Mouse (Mus musculus) kidney, adult 9 months (tissue): ENCODE data around the gene 1700001O22Rik.

Experiments
- DNase-seq: peaks from one replicate; pipeline ENCODE4 v3.0.0; 2022

1700001O22Rik gene

DNA sequence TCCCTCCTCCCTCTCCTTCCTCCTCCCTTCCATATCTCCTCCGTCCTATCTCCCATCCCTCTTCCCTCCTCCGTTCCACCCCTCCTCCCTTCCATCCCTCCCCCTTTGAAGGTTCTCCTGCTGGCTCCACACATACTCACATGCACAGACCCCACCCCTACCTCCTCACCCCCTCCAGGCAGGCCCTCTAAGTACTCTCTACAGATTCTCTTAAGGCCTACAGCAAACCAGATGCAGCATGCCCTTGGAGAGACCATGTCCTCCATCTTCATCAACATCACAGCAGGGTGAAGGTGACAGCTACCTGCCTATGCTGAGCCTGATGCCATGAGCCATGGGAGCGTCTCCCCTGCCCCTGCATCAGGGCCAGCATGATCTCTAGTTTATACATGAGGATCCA lies 26.2 kb downstream of the 1700001O22Rik start:
- no peak for DNase-seq

DNA sequence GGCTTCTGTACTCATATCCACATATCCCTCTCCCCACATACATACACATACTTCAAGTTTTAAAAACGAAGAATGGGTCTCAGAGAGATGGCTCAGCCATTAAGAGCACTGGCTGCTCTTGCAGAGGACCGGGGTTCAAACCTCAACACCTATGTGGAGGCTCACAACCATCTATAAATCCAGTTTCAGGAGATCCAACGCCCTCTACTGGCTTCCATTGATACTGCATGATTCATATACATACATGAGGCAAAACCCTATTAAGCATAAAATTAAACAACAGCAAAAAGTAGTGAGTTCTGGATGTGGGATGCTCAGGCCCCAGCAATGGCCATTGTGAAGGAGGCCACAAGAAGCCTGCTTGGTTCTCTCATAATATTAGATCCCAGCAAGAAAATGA lies 27.5 kb downstream of the 1700001O22Rik start:
- DNase-seq, result no peak

DNA sequence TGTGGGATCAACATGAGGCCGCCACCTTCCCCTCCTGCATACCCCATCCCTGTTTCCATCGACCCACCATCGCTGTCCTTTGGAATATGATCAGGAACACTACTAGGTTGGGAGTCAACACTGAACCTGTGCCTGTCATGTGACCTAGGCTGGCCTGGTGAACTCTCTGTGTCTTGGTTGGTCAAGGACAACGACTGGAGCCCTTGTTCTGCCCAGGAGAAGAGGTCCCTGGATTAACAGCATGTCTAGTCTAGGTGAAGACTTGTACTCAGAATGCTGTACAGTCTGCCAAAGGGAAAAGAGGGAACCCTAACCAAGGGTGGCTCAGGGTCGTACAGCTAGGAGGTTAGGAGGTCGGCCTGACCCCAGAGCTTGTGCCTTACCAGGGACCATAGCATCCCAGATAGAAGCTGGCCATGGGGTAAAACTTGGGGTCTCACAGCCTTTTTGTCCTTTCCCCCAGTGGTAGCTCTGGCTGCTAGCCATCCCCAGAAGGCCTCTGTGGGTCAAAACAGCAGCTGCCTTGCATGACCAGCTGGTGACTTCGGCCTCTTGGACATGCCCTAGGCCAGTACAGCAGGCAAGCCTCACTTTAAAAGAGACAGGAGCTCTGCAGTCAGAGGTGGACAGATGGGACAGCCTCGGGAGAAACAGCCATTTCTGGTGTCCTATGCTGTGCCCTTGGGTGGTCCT lies 30.0 kb downstream of the 1700001O22Rik start:
- peak; percentile 49 for DNase-seq

DNA sequence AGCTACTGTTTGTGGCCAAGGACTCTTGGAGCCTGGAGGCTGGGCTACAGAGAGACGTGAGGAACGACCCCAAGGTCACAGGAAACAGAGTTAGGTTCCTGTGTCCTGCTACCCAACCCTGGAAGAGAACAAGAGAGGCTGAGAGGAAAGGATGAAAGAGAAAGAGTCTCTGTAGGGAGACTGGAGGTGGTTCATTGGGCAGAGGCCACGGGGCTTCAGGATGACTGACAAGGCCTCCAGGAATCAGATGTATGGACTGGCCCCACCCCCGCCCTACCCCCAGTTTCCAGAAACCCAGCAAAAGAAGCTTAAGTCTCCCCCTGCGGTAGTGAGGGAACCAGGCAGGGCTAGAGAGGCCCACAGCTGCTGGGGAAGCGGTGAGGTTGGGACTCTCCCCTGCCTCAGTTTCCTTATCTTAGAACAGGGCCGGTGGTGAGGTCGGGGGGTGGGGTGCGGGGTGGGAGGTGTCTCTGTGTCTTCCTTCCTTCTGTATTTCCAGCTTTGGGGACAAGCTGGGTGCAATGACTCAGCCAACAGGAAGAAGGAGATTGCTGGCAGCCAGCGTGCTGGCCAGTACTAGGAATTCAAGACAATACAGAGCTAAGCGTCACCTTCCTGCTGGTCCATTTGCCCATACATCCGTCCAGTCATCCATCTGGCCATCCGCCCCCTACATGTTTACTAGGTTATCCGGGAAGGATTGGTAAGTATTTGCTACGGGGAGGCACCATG lies 30.7 kb downstream of the 1700001O22Rik start:
- peak; percentile 71 for DNase-seq

DNA sequence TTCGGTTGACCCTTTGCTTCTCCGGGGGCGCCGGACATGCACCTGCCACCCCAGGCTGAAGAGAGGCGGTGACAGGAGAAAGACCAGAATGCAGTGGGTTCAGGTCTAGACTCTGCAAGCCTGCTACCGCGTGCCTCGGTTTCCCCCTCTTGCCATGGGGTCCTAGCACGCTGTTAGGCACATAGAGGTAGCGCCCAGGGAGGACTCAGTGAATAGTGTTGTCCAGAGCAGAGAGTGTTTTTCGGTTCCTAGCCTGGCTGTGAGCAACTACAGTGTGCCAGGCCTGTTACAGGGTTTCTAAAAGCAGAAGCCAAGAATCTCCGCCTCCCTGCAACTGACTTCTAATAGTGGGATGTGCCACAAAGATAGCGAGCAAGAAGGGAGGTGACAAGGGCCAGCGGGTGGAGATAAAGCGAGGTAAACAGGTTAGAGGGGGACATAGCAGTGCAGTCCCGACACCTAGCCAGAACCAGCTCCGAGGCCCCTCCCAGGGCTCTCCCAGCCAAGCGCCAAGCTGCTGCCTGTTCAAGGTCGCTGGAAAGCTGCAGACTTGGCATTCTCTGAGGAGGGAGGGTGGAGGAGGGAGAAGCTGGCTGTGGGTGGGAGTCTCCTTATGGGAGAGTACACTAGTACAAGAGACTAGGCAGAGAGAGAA lies 31.5 kb downstream of the 1700001O22Rik start:
- peak; percentile 92 for DNase-seq

DNA sequence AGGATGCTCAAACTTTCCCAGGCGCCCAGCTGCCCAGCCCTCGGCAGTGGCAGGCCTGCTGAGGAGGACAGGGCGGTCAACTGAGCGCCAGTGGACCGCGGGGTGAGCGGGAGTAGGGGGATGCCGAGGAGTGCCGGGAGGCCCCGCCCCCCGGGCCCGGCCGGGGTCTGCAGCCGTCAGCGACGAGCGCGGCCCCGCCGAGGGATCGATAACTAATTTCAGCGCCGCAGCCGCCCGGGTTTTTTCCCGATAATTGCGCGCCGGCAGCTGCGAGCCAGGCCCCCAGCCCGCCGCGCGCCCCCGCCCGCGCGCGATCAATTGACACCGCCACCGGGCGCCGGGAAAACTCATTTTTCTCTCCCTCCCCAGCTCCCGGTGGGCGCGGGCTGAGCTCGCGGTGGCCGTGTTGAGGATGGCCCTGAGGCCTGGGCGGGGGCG lies 32.1 kb downstream of the 1700001O22Rik start:
- DNase-seq, result no peak

DNA sequence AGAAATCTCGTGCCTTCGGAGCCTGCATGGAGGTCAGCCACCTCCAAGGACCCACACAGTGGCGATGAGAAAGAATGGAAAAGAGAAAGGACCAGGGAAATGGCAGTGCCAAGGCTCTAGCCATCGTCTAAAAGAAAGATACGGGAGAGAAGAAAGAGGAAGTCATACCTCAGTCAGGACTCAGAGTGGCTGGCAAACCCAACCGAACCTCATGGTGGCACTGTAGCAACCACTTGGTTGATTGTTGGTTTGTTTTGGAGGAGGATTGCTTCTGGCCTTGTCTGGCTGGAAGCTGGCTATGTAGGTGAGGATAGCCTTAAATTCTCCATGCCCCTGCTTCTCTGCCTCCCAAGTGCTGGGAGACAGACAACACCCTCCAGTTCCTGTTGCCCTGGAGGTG lies 34.3 kb downstream of the 1700001O22Rik start:
- no peak for DNase-seq

DNA sequence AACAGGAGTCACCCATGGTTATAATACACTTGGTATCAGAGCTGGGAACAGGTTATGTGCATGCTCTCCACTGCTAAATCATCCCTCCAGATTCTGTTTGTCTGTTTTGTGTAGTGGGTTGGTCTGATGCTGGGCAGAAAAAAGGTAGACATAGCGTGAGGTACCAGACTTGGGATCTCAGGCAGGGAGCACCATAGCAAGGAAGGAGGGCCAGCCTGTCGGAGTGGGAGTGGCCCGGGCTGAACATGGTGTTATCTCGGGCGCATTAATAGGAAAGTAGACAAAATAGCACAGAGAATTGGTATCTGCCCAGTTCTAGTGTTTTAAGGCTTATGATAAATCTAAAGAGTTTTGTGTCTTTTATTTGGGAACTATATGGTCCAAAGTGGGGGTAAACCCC lies 34.9 kb downstream of the 1700001O22Rik start:
- DNase-seq, result no peak

DNA sequence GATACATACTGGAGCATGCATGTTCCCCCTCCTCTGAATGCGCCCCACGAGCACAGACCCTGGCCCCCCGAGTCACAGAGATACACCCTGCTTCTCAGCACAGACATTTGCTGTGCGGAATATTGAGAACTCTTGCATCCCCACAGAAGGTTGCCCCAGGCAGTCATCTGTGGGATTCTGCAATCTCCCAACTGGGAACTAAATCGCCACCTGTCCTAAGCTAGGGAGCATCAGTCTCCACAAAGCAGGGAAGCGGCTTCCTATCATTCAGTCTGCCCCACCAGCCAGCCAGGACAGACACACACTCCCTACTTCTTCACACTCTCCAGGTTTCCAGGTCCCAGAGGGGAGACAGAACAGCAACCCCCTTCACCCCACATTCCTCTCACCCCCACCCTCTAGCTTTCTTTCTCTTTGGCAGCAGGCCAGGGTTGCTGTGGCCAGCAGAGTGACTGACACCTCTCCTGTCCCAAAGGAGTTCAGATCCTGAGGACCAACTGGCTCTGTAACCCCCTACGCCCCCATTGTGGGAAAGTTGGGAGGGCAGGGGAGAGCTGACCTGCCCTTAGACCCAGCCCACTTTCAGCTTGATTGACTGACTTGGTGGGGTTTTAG lies 35.7 kb downstream of the 1700001O22Rik start:
- no peak for DNase-seq

DNA sequence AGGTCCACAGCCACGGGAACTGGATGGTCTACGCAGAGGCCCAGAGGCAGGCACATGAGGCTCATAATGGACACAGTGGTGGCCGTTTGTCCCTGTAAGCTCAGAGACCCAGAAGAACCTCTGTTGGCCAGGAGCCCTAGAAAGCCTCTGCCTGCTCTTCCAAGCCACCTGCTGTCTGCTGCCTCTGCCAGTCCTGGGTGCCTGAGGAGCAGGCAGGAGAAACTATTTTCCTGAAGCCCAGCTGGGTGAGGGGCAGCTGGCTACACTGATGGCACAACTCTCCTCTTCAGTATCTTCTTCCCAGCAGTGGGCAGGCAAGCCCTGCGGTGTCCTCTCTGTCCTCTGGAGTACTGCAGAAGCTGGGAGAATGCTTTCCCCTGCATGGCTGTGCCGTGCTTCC lies 37.0 kb downstream of the 1700001O22Rik start:
- no peak for DNase-seq

DNA sequence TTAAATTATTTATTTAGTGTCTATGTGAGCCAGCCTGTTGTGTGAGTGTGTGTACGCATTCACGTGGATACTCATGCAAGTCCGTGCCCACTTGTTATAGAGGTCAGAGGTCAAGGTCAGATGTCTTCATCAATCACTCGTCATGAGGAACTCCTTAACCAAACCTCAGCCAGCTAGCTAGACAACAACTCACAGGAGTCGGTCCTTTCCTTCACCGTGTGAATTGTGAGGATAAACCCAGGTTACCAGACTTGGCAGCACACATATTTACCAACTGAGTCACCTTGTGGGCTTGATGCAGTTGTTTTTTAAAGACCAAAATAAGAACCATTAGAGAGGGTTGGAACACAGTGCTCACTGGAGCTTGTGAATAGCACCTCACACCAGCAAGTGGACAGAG lies 42.8 kb downstream of the 1700001O22Rik start:
- DNase-seq, result peak; percentile 68

DNA sequence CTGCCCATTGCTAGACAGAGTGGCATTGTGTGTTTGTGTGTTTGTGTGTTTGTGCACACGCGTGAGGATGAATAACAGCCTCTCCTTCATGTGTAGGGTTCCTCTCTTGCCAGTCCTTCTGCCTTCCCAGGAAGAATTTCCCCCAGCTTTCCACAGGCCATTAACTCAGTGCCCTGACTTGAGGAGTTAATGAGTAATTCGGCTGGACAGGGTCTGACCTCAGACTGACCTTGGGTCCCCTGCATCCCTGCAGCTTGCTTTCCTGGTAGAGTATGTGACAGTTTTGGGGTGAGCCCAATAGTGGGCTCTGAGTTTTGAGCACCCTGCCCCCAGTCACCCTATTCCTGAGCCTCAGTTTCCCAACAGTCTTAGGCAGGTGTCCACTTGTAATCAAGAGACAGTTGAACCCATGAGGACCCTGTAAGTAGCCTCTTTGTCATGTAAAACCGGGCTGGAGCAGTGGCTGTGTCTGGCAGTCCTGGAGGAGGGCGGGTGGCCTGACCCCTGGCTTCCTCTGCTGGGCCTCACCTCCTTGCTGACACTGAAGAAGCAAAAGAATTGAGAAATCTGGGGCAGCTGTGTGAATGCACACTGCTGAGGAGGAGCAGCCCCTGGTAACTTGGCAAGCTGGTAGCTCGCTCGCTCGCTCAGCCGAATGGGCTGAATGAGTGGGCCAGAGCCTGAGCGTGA lies 43.5 kb downstream of the 1700001O22Rik start:
- peak; percentile 92 for DNase-seq

DNA sequence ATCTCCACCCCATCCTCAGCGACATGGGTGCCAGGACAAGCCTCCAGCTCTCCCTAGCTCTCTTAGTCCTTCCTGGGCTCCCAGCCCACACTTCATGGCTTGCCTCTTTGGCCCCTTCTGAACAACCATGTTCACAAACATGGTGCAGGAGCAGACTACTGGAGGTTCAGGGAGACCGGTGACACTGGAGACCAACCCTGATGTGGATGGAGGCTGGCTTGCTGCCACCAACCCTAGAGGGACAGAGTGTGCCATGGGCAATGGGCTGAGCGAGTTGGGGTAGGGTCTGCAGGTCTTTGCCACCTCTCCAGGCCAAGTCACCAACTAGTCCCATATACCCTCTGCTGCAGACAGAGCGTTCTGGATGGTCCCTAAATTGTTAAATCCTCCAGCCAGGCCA lies 44.0 kb downstream of the 1700001O22Rik start:
- DNase-seq, result peak; percentile 51

DNA sequence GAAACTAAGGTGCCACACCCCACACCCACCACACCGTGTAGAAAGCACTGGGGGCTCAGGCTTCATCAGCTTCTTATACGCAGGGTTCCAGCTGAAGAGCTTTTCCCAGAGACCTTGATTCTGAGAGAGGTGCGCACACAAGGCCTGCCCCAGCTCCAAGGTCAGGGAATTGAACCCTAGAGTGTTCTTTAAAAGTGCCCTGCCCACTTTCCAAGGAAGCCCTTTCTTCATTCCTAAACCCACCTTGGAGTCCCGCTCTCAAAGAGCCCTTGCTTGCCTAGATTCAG lies 44.4 kb downstream of the 1700001O22Rik start:
- peak; percentile 53 for DNase-seq

DNA sequence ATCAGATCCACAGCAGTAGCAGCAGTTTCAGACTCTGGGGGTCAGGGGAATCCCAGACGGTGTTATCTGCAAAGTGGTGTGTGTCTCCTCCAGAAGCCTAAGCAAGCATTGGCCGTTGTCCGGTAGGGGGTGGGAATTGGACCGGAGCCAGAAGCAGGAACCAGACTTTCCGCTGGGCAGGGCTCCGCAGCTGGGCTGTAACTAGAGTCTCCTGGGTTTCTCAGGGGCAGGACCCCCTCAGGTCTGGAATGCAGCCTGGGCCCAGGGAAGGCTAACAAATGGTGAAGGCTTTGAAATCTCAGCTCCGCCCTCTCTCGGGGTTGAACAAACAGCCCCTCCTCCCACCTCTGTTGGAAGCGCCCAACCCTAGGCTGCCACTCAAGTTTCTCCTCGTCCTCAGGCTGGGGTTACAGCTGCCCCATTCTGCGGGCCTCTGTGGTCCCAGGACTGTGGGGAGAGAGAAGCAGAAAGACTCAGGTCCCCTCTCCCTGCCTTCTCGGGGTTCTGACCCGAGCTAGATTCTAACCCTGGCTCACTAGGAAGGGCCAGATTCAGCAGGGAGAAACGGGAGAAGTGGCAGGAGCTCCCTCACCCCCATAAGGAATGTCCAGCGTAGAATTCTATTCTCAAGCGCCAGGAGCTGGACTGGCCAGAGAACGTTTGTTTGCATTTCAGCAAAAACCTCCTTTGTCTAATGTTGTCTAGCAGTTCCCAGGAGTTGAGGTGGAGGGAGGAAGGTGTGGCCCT lies 44.9 kb downstream of the 1700001O22Rik start:
- DNase-seq, result peak; percentile 97

DNA sequence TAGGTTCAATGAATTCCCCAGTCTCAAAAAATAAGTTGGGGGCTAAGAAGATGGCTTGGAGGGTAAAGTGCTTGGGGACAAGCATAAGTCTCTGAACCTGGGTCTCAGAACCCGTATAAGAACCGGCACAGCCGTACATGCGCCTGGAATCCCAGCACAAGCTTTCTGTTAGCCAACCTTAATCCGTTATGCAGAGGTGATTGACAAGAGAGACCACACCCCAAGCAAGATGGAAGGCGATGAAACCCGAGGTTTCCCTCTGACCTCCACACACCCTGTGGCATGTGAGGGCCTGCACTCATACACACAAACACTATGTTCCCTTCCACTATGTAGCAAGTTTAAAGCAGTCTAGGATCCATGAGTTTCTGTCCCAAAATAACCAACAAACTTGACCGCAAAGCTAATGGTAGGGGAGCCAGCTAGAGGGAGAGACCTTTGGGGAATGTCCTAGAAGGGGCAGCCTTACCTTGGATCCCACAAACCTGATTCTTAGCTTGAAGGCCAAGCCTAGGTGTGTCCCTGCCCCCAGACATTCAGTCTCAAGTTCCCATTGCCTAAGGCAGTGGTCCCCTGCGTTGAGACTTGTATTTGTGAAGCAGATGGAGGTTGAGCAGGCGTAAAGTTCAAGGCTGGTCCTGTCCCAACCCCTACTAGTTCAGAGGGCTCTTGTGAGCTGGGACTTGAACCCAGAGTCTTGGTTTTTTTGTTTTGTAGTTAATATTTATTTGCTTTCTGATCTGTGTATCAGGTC lies 46.3 kb downstream of the 1700001O22Rik start:
- DNase-seq, result no peak

DNA sequence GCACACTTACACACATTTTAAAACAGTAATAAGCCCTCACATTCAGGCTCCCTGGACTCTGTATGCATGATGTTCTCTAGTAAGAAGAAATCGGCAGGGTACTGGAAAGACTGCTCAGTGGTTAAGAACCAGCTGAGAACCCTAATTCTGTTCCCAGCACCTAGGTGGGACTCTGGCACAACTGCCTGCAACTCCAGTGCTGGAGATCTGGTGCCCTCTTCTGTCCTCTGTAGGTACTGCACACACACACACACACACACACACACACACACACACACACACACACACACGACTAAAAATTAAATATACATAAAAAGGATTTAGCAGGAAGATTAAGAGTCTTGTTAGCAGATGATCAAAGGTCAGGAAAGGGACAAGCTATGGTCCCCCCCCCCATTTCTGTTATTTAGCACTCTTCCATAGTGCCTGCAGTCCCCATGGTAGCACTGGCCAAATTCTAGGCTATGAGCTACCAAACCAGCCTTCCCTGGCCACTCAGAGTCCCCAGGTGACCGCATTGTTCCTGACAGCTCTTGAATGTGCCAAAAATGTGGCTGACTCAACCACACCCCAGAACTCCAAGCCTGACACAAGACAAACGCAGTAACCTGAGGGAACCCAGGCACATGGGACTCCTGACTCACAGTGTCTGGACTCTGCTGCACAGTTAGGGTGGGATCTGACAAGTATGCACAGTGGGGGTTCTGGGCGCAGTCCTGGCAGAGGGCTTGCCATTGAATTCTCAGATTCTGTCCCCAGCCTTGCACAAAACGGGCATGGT lies 47.3 kb downstream of the 1700001O22Rik start:
- no peak for DNase-seq

DNA sequence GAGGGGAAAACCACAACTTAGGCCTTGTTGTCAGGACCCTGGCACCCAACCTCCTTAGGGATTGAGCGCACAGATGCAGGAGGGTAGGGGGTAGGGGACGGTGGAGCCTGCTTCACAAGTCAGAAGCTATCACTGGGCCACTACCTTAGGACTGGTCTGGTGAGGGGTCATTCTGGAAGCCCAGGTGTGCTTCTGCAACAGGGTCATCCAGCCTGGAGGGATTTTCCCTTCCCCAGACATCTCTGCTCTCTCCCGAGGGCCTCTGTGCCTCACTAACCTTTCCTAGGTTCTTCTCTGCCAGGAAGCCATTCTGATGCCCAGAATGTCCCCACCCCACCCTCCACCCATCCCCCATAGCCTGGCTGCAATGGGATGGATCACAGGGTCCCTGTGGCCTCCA lies 48.6 kb downstream of the 1700001O22Rik start:
- DNase-seq, result no peak

DNA sequence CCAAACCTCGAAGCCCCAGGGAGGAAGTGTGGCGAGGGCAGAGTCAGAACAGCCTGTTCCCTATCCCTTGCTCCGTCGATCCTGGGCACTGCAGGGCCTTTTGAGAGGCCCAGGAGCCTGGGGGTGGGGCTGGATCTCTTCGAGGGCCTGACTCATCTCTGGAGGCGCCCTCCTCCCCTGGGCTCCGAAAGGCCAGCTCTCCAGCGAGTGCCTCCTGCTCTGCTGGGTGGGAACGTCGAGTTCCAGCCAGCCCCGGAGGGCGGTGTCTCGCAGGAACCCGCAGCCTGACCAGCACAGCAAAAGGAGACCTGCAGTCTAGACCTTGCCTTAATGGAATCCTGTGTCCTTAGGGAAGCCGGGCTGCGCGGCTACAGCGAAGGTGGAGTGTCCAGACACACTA lies 50.2 kb downstream of the 1700001O22Rik start:
- DNase-seq, result peak; percentile 83

DNA sequence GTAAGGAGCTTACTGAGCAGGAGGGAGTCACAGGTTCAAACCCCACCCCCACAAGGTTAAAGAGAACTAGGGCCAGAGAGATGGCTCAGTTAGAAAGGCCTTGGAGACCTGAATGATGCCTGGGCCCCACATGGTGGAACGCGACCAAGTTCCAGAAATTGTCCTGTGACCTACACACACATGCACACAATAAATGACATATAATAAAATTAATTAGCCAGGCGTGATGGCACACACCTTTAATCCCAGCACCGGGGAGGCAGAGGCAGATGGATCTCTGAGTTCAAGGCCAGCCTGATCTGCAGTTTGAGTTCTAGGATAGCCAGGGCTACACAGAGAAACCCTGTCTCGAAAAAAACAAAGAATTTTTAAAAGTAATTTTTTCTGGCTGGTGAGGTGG lies 51.0 kb downstream of the 1700001O22Rik start:
- DNase-seq, result no peak

DNA sequence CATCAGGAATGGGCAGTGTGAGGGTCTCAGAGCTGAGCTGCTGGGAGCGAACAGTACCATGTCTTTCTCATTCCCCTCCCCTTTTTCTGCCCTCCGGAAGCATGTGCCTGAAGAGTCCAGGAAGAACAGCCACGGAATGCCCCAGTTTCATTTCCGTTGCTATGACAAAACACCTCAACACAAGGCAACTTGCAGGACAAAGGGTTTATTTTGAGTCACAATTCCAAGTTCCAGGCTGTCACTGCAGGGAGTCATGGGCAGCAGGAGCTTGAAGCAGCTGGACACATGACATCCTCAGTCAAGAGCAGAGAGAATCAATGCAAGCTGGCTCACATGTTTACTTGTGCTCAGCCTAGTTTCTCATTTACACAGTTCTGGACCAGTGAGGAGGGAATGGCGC lies 53.4 kb downstream of the 1700001O22Rik start:
- peak; percentile 62 for DNase-seq
